Mouse (Mus musculus): ENCODE results near the gene Znrf2. TPM values are rescaled to one million over a fixed set of nuclear protein-coding genes. Genes with fewer than 3 reads are reported as not detected.

Znrf2 gene
- polyA plus RNA-seq, 1 experiment: 8.3 TPM

DNA sequence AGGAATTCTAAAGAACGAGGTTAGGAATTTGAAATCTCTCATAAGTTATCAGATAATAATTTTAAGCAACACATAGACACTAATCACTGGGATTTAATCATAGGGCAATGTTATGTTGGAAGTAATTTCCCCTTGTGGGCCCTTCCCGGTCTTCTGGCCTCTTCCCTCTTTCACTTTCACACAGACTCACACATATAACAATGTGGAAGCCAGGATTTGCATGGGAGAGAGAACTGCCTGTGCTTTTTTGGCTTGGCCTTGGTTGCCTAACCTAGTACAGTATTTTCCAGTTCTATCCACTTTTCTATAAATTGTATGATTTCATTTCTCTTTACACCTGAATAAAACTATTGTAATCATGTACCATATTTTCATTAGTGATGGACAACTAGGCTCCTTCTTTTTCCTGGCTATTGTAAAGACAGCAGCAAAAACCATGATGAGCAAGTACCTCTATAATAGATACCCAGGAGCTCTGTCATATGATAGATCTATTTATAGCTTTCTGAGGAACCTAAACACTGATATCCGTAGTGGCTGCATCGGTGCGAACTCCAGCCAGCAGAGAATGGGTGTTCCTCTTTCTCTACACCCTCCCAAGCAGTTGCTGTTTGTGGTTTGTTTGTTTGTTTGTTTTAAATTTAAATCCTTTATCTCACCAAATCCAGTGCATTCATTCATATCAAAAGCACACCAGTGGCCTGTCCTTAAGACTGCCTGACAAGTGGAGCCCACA, 36.0 kb upstream of the Znrf2 start:
- DNase-seq: no peak
- WGBS: 78% methylated on average over 5 of the region's 5 CpGs
- Histone ChIP-seq H3K4me1 (ENCODE audit: control insufficient read depth, insufficient read depth, low read length) (no peaks in the 10 kb centered on the region), H3K27ac (ENCODE audit: insufficient read depth, low read length) (no peak overlapping the region), H3K4me3 (replicated peaks; ENCODE audit: insufficient read depth, low read depth, low read length) (no peak overlapping the region), H3K27me3 (ENCODE audit: control insufficient read depth, insufficient read depth, low read length) (no peaks in the 10 kb centered on the region)
- TF ChIP-seq POLR2A (IDR thresholded peaks at IDR 0.05; ENCODE audit: borderline replicate concordance, insufficient read depth, low read length): no peak
- no peak for TF ChIP-seq CTCF (IDR thresholded peaks at IDR 0.05; ENCODE audit: borderline replicate concordance, insufficient read depth, low read depth, low read length)

GRCm38 (mm10) chr6:54781881-54782280, 34.8 kb upstream of the Znrf2 start:
- Histone ChIP-seq H3K4me1 (ENCODE audit: control insufficient read depth, insufficient read depth, low read length) (no peaks in the 10 kb centered on the region), H3K4me3 (replicated peaks; ENCODE audit: insufficient read depth, low read depth, low read length) (no peak overlapping the region), H3K27ac (ENCODE audit: insufficient read depth, low read length) (no peak overlapping the region), H3K27me3 (ENCODE audit: control insufficient read depth, insufficient read depth, low read length) (no peaks in the 10 kb centered on the region)
- TF ChIP-seq CTCF (IDR thresholded peaks at IDR 0.05; ENCODE audit: borderline replicate concordance, insufficient read depth, low read depth, low read length) (no peak), POLR2A (IDR thresholded peaks at IDR 0.05; ENCODE audit: borderline replicate concordance, insufficient read depth, low read length) (no peak)
- no peak for DNase-seq
- WGBS: 37% methylated on average over 6 of the region's 6 CpGs

- Histone ChIP-seq H3K4me1 (ENCODE audit: control insufficient read depth, insufficient read depth, low read length) (no peaks in the 10 kb centered on the region), H3K4me3 (replicated peaks; ENCODE audit: insufficient read depth, low read depth, low read length) (no peak overlapping the region), H3K27ac (ENCODE audit: insufficient read depth, low read length) (no peak overlapping the region), H3K27me3 (ENCODE audit: control insufficient read depth, insufficient read depth, low read length) (no peaks in the 10 kb centered on the region)
- no peak for DNase-seq
- WGBS: 66% methylated on average over 5 of the region's 5 CpGs
- TF ChIP-seq POLR2A (IDR thresholded peaks at IDR 0.05; ENCODE audit: borderline replicate concordance, insufficient read depth, low read length): no peak
- no peak for TF ChIP-seq CTCF (IDR thresholded peaks at IDR 0.05; ENCODE audit: borderline replicate concordance, insufficient read depth, low read depth, low read length)
Observed at GRCm38 (mm10) chr6:54785098-54785730, 31.5 kb upstream of the Znrf2 start.

GRCm38 (mm10) chr6:54786766-54787165, 29.9 kb upstream of the Znrf2 start:
- Histone ChIP-seq H3K27ac (ENCODE audit: insufficient read depth, low read length) (no peak overlapping the region), H3K4me1 (ENCODE audit: control insufficient read depth, insufficient read depth, low read length) (no peaks in the 10 kb centered on the region), H3K4me3 (replicated peaks; ENCODE audit: insufficient read depth, low read depth, low read length) (no peak overlapping the region), H3K27me3 (ENCODE audit: control insufficient read depth, insufficient read depth, low read length) (no peaks in the 10 kb centered on the region)
- TF ChIP-seq POLR2A (IDR thresholded peaks at IDR 0.05; ENCODE audit: borderline replicate concordance, insufficient read depth, low read length): no peak
- no peak for TF ChIP-seq CTCF (IDR thresholded peaks at IDR 0.05; ENCODE audit: borderline replicate concordance, insufficient read depth, low read depth, low read length)
- no peak for DNase-seq
- WGBS: 89% methylated on average over 5 of the region's 5 CpGs

GRCm38 (mm10) chr6:54788493-54788892, 28.2 kb upstream of the Znrf2 start:
- no peak for DNase-seq
- no peak overlapping the region for H3K4me3 ChIP-seq (replicated peaks; ENCODE audit: insufficient read depth, low read depth, low read length)
- TF ChIP-seq CTCF (IDR thresholded peaks at IDR 0.05; ENCODE audit: borderline replicate concordance, insufficient read depth, low read depth, low read length) (no peak), POLR2A (IDR thresholded peaks at IDR 0.05; ENCODE audit: borderline replicate concordance, insufficient read depth, low read length) (no peak)
- no peaks in the 10 kb centered on the region for H3K27me3 ChIP-seq (ENCODE audit: control insufficient read depth, insufficient read depth, low read length)
- H3K4me1 ChIP-seq (ENCODE audit: control insufficient read depth, insufficient read depth, low read length): no peaks in the 10 kb centered on the region
- WGBS: 54% methylated on average over 6 of the region's 6 CpGs
- no peak overlapping the region for H3K27ac ChIP-seq (ENCODE audit: insufficient read depth, low read length)

- DNase-seq: no peak
- WGBS: 91% methylated on average over 4 of the region's 4 CpGs
- Histone ChIP-seq H3K4me3 (replicated peaks; ENCODE audit: insufficient read depth, low read depth, low read length) (no peak overlapping the region), H3K27me3 (ENCODE audit: control insufficient read depth, insufficient read depth, low read length) (no peaks in the 10 kb centered on the region), H3K27ac (ENCODE audit: insufficient read depth, low read length) (no peak overlapping the region), H3K4me1 (ENCODE audit: control insufficient read depth, insufficient read depth, low read length) (no peaks in the 10 kb centered on the region)
- TF ChIP-seq POLR2A (IDR thresholded peaks at IDR 0.05; ENCODE audit: borderline replicate concordance, insufficient read depth, low read length) (no peak), CTCF (IDR thresholded peaks at IDR 0.05; ENCODE audit: borderline replicate concordance, insufficient read depth, low read depth, low read length) (no peak)
Observed at GRCm38 (mm10) chr6:54789139-54789538, 27.6 kb upstream of the Znrf2 start.

DNA sequence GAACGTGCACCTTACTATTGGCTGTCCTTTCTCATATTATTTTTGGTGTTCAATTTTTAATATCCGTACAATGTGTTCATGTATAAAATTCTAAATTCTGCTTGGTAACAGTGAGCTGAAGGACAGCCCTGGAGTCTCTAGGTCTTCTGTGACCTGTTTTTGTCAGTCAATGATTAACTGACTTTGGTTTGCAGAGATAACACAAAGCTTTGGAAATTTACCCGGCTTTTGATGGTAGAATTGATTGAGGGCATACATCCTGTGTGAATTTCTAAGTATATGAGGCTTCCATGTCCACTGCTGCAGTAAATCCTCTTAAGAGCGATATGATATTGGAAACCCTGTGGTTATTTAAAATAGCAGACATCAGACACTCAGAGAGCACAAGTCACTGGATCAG, 26.6 kb upstream of the Znrf2 start:
- 90% methylated on average over 4 of the region's 4 CpGs for WGBS
- Histone ChIP-seq H3K27ac (ENCODE audit: insufficient read depth, low read length) (no peak overlapping the region), H3K27me3 (ENCODE audit: control insufficient read depth, insufficient read depth, low read length) (no peaks in the 10 kb centered on the region), H3K4me1 (ENCODE audit: control insufficient read depth, insufficient read depth, low read length) (no peaks in the 10 kb centered on the region), H3K4me3 (replicated peaks; ENCODE audit: insufficient read depth, low read depth, low read length) (no peak overlapping the region)
- no peak for DNase-seq
- no peak for TF ChIP-seq POLR2A (IDR thresholded peaks at IDR 0.05; ENCODE audit: borderline replicate concordance, insufficient read depth, low read length)
- no peak for TF ChIP-seq CTCF (IDR thresholded peaks at IDR 0.05; ENCODE audit: borderline replicate concordance, insufficient read depth, low read depth, low read length)

GRCm38 (mm10) chr6:54793853-54794252, 22.9 kb upstream of the Znrf2 start:
- 96% methylated on average over 3 of the region's 3 CpGs for WGBS
- H3K4me1 ChIP-seq (ENCODE audit: control insufficient read depth, insufficient read depth, low read length): no peaks in the 10 kb centered on the region
- no peak overlapping the region for H3K27ac ChIP-seq (ENCODE audit: insufficient read depth, low read length)
- H3K4me3 ChIP-seq (replicated peaks; ENCODE audit: insufficient read depth, low read depth, low read length): no peak overlapping the region
- no peaks in the 10 kb centered on the region for H3K27me3 ChIP-seq (ENCODE audit: control insufficient read depth, insufficient read depth, low read length)
- DNase-seq: no peak
- TF ChIP-seq CTCF (IDR thresholded peaks at IDR 0.05; ENCODE audit: borderline replicate concordance, insufficient read depth, low read depth, low read length) (no peak), POLR2A (IDR thresholded peaks at IDR 0.05; ENCODE audit: borderline replicate concordance, insufficient read depth, low read length) (no peak)

Data from cerebellum, adult 2 months (tissue).